Mouse (Mus musculus): ENCODE measurements at regions not wholly inside any gene's neighbourhood (a gene's known extent, or its start where the extent isn't known, plus 50 kb on each side); places are given as distances from the start of the nearest gene placed in this dataset.

- DNase-seq (ENCODE audit: low spot score): no peak
Measured at GRCm38 (mm10) chr10:87639339-87639738, 117.7 kb downstream of the Pah start.

GRCm38 (mm10) chr10:87649091-87649490, 127.5 kb downstream of the Pah start:
- peak; percentile 37 for DNase-seq (ENCODE audit: low spot score)

- DNase-seq (ENCODE audit: low spot score): no peak
Measured at GRCm38 (mm10) chr10:87652139-87652740, 130.6 kb downstream of the Pah start.

- DNase-seq (ENCODE audit: low spot score): peak; percentile 36
Measured at GRCm38 (mm10) chr10:87654112-87654511, 132.5 kb downstream of the Pah start.

GRCm38 (mm10) chr10:87666020-87666718, 144.6 kb downstream of the Pah start:
- DNase-seq (ENCODE audit: low spot score): peak; percentile 21

GRCm38 (mm10) chr10:87666719-87667387, 145.3 kb downstream of the Pah start:
- DNase-seq (ENCODE audit: low spot score): peak; percentile 56

- no peak for DNase-seq (ENCODE audit: low spot score)
Measured at GRCm38 (mm10) chr10:87667651-87668140, 146.1 kb downstream of the Pah start.

- no peak for DNase-seq (ENCODE audit: low spot score)
Measured at GRCm38 (mm10) chr10:87674740-87675420, 153.3 kb downstream of the Pah start.

GRCm38 (mm10) chr10:87676041-87676672, 154.6 kb downstream of the Pah start:
- no peak for DNase-seq (ENCODE audit: low spot score)

GRCm38 (mm10) chr10:87678984-87679383, 157.4 kb downstream of the Pah start:
- no peak for DNase-seq (ENCODE audit: low spot score)

- DNase-seq (ENCODE audit: low spot score): no peak
Measured at GRCm38 (mm10) chr10:87686311-87686710, 164.7 kb downstream of the Pah start.

- DNase-seq (ENCODE audit: low spot score): no peak
Measured at GRCm38 (mm10) chr10:87686785-87687184, 165.2 kb downstream of the Pah start.

GRCm38 (mm10) chr10:87687844-87688243, 166.2 kb downstream of the Pah start:
- no peak for DNase-seq (ENCODE audit: low spot score)

GRCm38 (mm10) chr10:87690831-87691230, 167.2 kb upstream of the Igf1 start:
- peak; percentile 21 for DNase-seq (ENCODE audit: low spot score)

- no peak for DNase-seq (ENCODE audit: low spot score)
Measured at GRCm38 (mm10) chr10:87696485-87696884, 161.6 kb upstream of the Igf1 start.

GRCm38 (mm10) chr10:87711209-87711608, 146.9 kb upstream of the Igf1 start:
- no peak for DNase-seq (ENCODE audit: low spot score)

GRCm38 (mm10) chr10:87711798-87712197, 146.3 kb upstream of the Igf1 start:
- peak; percentile 40 for DNase-seq (ENCODE audit: low spot score)

- DNase-seq (ENCODE audit: low spot score): no peak
Measured at GRCm38 (mm10) chr10:87715874-87716600, 142.0 kb upstream of the Igf1 start.

- no peak for DNase-seq (ENCODE audit: low spot score)
Measured at GRCm38 (mm10) chr10:87717156-87717555, 140.9 kb upstream of the Igf1 start.

- DNase-seq (ENCODE audit: low spot score): peak; percentile 25
Measured at GRCm38 (mm10) chr10:87718491-87718890, 139.6 kb upstream of the Igf1 start.

- DNase-seq (ENCODE audit: low spot score): no peak
Measured at GRCm38 (mm10) chr10:87719978-87720377, 138.1 kb upstream of the Igf1 start.

Measured in heart, adult 8-10 months (tissue).